Mouse (Mus musculus): ENCODE measurements around the gene B3galt1. TPM values are rescaled to one million over a fixed set of nuclear protein-coding genes. Genes with fewer than 3 reads are reported as not detected.

B3galt1 gene
- 7.1 and 7.4 TPM in 2 replicates for polyA plus RNA-seq (2016; fragmentation: Nextera tagmentation; extraction: Ambion mirVana)

DNA sequence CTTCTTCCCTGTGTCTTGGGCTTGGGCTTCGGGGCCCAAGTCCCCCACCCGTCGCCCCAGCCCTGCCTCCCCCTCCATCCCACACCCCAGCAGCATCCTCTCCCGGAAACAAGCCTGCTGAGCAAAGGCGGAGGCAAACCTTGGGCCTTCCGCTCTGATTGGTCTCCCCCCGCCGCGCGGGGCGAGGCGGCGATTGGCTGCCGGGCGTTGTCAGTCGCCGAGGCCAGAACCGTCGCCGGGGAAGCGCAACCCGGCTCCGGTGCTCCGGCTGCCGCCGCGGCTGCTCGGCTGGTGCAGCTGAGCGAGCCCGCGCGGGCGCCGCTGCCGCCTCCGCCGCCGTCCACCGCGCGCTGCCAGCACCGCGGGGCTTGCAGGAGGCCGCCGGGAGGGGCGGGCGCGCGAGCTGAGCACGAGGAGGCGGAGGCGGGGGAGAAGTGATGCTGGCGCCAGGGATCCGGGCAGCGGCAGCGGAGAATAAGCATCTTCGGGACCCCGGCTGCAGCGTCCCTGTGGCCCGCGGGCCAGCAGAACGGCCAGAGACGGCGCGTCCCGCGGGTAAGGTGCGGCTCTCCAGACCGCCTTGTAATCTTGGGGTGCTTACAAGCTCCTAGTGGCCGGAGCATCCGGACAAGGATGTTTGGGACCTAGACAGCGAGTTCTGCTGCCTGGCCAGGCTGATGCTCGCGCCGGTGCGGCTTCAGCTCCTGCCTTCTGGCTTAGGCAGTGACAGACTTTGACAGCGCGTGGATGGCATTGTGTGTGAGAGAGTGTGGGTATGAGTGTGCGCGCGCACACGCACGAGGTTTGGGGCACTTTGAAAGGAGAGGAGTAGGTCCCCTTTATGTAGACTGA is at the start of gene B3galt1:
Gene B3galt1, plus strand, starts transcription at position 392 of the 852 bp plus-strand sequence.
- Histone ChIP-seq H3K27me3 (replicated peaks) (no peaks in the 10 kb centered on the region), H3K9ac (peak within 1 kb of the TSS; percentile 71), H3K4me2 (peak within 1 kb of the TSS; percentile 88), H3K4me3 (peak within 1 kb of the TSS; percentile 77), H3K9me3 (replicated peaks) (no peaks in the 10 kb centered on the region), H3K27ac (ENCODE audit: poor library complexity, severe bottlenecking) (peak within 1 kb of the TSS; percentile 17; the same call in 1 of the 2 replicates), H3K4me1 (replicated peaks) (peaks cover 11% of the 10 kb centered on the region), H3K36me3 (no peaks in the 10 kb centered on the region)
- ATAC-seq (ENCODE audit: insufficient number of reproducible peaks, low FRiP score) = peak; percentile 90
- under 1% methylated on average over 69 of the region's 83 CpGs for WGBS

DNA sequence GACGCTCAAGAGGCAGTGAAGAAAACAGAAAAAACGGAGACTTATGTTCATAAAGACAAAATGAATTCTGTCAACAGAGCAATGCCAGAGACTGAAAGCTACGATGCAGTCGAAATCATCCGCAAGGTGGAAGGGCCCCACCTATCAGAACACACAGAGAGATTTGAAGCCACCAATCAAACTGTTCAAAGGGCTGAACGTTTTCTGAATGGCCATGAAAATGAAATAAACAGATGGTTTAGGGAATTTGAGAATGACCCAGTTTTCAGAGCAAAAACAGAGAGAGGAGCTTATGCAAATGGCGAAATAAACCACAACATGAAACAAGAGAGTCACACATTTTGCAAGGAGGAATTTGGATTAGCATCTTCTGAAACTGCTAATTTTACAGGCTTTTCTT is 49.3 kb upstream of the B3galt1 start:
- Histone ChIP-seq H3K4me2 (no peak overlapping the region), H3K4me3 (no peak overlapping the region), H3K27me3 (replicated peaks) (no peaks in the 10 kb centered on the region), H3K4me1 (replicated peaks) (no peaks in the 10 kb centered on the region), H3K36me3 (no peaks in the 10 kb centered on the region), H3K9ac (no peak overlapping the region), H3K9me3 (replicated peaks) (no peaks in the 10 kb centered on the region), H3K27ac (ENCODE audit: poor library complexity, severe bottlenecking) (no peak overlapping the region)
- 87% methylated on average over 7 of the region's 7 CpGs for WGBS
- ATAC-seq (ENCODE audit: insufficient number of reproducible peaks, low FRiP score) = no peak

DNA sequence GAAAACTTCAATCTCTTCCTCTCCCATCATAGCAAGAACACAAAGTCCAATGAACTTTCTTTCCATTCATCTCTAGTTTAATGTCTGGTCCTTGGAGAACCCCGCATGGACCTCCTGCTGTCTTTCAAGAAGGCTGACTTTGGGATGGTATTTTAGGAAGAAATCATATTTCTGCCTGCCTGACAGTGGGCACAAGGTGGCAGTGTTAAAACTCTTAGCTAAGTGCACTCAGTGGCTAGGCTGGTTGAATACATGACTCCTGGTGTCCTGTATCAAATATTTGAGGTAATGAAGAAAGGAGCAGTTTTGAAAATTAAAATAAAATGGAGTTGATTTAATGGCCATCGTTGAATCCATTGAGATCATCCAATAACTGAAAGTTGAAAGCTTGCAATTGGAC is 30.3 kb upstream of the B3galt1 start:
- H3K36me3 ChIP-seq = no peaks in the 10 kb centered on the region
- H3K27ac ChIP-seq (ENCODE audit: poor library complexity, severe bottlenecking) = no peak overlapping the region
- no peaks in the 10 kb centered on the region for H3K9me3 ChIP-seq (replicated peaks)
- no peaks in the 10 kb centered on the region for H3K4me1 ChIP-seq (replicated peaks)
- no peak overlapping the region for H3K4me3 ChIP-seq
- H3K27me3 ChIP-seq (replicated peaks) = no peaks in the 10 kb centered on the region
- no peak overlapping the region for H3K9ac ChIP-seq
- 80% methylated on average over 2 of the region's 2 CpGs for whole genome bisulfite sequencing
- no peak overlapping the region for H3K4me2 ChIP-seq
- ATAC-seq (ENCODE audit: insufficient number of reproducible peaks, low FRiP score) = no peak

DNA sequence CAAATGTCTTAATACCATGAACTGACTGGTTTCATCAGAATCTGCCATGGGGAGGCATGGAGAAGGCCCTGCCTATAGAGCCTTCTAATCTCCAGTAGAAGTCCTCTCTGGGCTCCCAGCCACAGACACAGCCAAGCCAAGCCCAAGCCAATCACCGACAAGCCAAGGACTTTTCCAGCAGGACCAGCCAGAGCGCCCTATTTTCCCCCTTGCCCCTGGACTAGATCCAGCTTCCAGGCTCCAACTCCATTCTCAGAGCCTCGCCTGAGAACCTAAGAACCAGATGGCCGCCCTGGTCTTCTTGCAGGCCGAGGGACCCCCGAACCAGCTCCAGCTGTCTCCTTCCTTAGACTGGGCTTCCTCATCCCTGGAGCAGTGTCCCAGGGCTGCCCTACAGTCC is 26.2 kb upstream of the B3galt1 start:
- no peak for ATAC-seq (ENCODE audit: insufficient number of reproducible peaks, low FRiP score)
- H3K36me3 ChIP-seq = no peaks in the 10 kb centered on the region
- no peak overlapping the region for H3K4me2 ChIP-seq
- no peaks in the 10 kb centered on the region for H3K9me3 ChIP-seq (replicated peaks)
- H3K27me3 ChIP-seq (replicated peaks) = no peaks in the 10 kb centered on the region
- 86% methylated on average over 6 of the region's 6 CpGs for WGBS
- H3K4me3 ChIP-seq = no peak overlapping the region
- H3K27ac ChIP-seq (ENCODE audit: poor library complexity, severe bottlenecking) = no peak overlapping the region
- no peaks in the 10 kb centered on the region for H3K4me1 ChIP-seq (replicated peaks)
- H3K9ac ChIP-seq = no peak overlapping the region

DNA sequence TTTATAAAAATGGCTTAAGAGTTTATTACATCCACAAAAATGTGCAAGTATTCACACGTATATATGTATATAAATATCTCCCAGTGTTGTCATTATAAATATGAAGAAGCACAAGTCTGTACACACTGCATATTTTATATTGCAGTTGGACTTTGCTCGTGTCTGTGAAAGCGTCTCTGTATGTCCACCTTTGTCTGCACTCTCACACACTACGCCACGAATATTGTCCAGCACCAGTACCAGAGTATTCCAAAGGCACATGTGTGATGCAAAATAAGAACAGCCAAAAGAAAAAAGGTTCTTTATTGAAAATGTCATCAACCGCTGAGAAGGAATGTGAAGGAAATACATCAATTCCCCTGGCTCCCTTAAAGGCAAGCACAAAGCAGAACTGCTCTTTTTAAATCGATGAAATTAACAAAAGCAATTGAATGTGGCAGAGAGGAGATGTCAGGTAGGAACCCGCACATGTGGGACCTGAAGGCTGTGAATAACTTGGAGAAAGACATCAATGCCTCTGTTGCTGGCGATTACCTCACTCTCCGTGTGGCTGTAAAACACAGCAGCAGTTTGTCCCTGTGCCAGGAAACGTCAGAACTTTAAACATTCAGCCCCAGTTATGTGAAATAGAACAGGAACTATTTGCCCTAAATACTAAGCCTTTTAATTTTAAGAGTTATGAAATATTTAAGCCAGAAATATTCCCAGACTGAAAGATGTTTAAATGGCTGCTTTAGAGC is 23.5 kb upstream of the B3galt1 start:
- no peak overlapping the region for H3K4me2 ChIP-seq
- no peak overlapping the region for H3K9ac ChIP-seq
- H3K4me1 ChIP-seq (replicated peaks) = no peaks in the 10 kb centered on the region
- H3K36me3 ChIP-seq = no peaks in the 10 kb centered on the region
- 69% methylated on average over 11 of the region's 11 CpGs for WGBS
- no peak overlapping the region for H3K4me3 ChIP-seq
- H3K27ac ChIP-seq (ENCODE audit: poor library complexity, severe bottlenecking) = no peak overlapping the region
- no peak for ATAC-seq (ENCODE audit: insufficient number of reproducible peaks, low FRiP score)
- no peaks in the 10 kb centered on the region for H3K27me3 ChIP-seq (replicated peaks)
- no peaks in the 10 kb centered on the region for H3K9me3 ChIP-seq (replicated peaks)

DNA sequence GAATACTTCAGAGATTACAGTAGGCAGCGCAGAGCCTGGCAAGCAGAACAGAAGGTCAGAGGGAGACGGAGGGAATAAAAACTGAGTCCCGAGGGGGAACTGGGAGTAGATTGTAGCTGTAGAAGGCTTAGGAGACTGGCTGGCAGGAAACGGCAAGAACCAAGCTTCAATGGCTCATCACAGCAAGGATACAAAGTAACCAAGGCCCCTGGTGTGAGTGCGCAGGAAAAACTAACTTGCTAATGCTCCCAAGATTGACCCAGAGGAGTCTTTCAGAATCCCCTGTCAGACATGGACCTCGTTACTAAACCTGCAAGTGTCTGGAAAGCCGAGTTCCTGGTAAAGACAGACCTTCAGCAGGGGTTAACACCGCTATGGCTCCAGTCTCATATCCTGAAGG is 21.2 kb upstream of the B3galt1 start:
- no peaks in the 10 kb centered on the region for H3K27me3 ChIP-seq (replicated peaks)
- no peak overlapping the region for H3K27ac ChIP-seq (ENCODE audit: poor library complexity, severe bottlenecking)
- H3K9me3 ChIP-seq (replicated peaks) = no peaks in the 10 kb centered on the region
- no peaks in the 10 kb centered on the region for H3K4me1 ChIP-seq (replicated peaks)
- no peak overlapping the region for H3K4me3 ChIP-seq
- WGBS = 63% methylated on average over 8 of the region's 8 CpGs
- H3K4me2 ChIP-seq = no peak overlapping the region
- H3K36me3 ChIP-seq = no peaks in the 10 kb centered on the region
- no peak overlapping the region for H3K9ac ChIP-seq
- no peak for ATAC-seq (ENCODE audit: insufficient number of reproducible peaks, low FRiP score)

DNA sequence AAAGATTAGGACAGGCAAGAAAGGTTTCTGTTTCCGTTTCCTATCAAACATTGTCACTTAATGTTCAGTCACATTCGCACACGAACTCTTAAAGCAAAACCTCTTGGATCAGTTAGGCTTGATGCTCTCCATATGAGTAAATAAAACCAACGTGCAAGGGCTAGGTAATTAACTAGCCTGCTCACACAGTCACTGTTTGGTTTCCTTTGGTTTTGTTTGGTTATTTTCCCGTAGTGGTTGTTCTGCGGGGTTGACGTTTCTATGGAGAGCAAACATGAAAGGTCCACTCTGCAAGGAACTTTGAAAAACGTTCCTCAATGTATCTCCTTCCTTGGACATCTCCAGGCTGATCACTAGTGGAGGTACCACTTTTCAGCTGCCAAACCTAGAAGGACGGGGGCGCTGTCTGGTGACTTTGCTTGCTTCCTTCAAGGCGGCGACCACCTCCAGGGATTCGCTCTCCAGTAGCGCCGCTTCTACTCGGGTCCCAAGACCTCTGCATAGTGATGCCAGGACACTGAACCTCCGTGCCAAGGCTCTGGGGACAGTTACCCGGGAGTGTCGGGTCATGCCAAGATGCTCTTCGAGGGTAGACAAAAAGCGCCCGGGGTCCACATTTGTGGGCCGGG is 706 bp upstream of the B3galt1 start:
- H3K9me3 ChIP-seq (replicated peaks) = no peaks in the 10 kb centered on the region
- WGBS = 3% methylated on average over 23 of the region's 23 CpGs
- H3K9ac ChIP-seq = peak overlapping the region; percentile 71; the same call in 1 of the 2 replicates
- H3K4me2 ChIP-seq = peak overlapping the region; percentile 88
- peak overlapping the region; percentile 77 for H3K4me3 ChIP-seq
- peak; percentile 51 for ATAC-seq (ENCODE audit: insufficient number of reproducible peaks, low FRiP score)
- peaks cover 11% of the 10 kb centered on the region for H3K4me1 ChIP-seq (replicated peaks)
- no peaks in the 10 kb centered on the region for H3K36me3 ChIP-seq
- H3K27me3 ChIP-seq (replicated peaks) = no peaks in the 10 kb centered on the region
- no peak overlapping the region for H3K27ac ChIP-seq (ENCODE audit: poor library complexity, severe bottlenecking)

DNA sequence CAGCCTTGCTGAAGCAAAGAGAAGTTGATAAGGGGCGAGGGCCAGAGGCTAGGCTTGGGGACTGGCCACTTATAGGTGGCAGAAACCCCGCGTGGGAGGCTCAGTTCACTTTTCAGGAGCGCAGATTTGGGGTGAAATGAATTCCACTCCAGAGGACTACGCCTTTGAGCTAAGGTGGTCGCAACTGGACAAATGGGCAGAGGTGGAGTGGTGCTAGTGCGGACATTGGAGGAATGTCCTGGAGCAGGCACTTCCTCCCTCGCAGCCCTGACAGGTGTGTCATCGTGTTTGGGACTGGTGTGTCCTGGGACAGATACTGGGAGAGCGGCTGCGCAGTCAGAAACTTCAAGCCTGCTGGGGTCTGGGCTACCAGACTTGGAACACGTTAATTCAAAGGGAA is 895 bp downstream of the B3galt1 start:
- Histone ChIP-seq H3K4me3 (peak overlapping the region; percentile 77), H3K36me3 (no peaks in the 10 kb centered on the region), H3K27me3 (replicated peaks) (no peaks in the 10 kb centered on the region), H3K9me3 (replicated peaks) (no peaks in the 10 kb centered on the region), H3K9ac (peak overlapping the region; percentile 71), H3K4me1 (replicated peaks) (peaks cover 11% of the 10 kb centered on the region), H3K27ac (ENCODE audit: poor library complexity, severe bottlenecking) (no peak overlapping the region), H3K4me2 (peak overlapping the region; percentile 88)
- 1% methylated on average over 12 of the region's 12 CpGs for WGBS
- no peak for ATAC-seq (ENCODE audit: insufficient number of reproducible peaks, low FRiP score)

DNA sequence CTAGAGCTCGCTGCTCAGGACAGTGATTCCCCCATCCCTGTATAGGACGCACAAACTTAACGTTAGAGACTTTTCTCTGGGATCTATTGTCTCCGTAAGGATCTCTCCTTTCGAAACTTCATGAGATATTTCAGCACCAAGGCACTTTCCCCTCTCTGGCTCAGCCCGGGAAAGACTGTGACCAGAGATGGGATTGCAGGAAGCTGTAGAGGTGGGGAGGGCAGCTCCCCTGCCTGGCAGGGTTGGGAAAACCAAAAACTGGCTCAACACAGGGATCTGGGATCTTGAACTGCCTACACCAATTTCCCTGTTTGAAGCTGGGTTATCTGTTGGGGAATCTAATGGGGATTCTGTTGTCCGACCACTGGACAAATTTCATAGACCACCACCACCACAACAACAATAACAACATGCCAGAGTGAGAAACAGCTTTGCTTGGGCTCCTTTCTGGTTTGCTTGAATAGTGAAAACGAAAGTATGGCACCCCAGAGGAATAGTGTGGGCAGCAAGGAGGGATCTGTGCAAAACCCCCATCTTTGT is 1.5 kb downstream of the B3galt1 start:
- Histone ChIP-seq H3K27ac (ENCODE audit: poor library complexity, severe bottlenecking) (no peak overlapping the region), H3K9ac (peak overlapping the region; percentile 71), H3K4me3 (peak overlapping the region; percentile 77), H3K4me2 (peak overlapping the region; percentile 88), H3K36me3 (no peaks in the 10 kb centered on the region), H3K27me3 (replicated peaks) (no peaks in the 10 kb centered on the region), H3K9me3 (replicated peaks) (no peaks in the 10 kb centered on the region), H3K4me1 (replicated peaks) (peaks cover 11% of the 10 kb centered on the region)
- no peak for ATAC-seq (ENCODE audit: insufficient number of reproducible peaks, low FRiP score)
- WGBS = 14% methylated on average over 8 of the region's 8 CpGs

DNA sequence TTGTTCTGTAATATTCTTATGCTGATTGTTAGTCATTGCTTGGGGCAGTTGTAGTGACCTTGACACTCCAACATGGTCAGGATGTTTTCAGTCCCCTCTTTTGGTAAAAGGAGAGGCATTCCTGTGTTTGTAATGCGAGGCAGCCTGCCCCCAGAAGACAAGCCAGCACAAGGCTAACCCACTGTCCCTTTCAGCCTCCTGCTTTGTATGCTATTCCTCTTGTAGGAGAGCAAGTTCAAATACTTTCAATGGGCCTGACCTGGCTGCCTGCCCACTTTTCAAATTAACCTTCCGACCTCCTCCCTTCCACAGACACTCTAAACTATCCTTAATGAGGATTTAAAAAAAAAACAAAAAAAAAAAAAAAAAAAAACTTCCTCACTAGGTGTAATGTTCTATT is 11.0 kb downstream of the B3galt1 start:
- H3K36me3 ChIP-seq = no peaks in the 10 kb centered on the region
- no peak overlapping the region for H3K4me2 ChIP-seq
- no peaks in the 10 kb centered on the region for H3K27me3 ChIP-seq (replicated peaks)
- no peaks in the 10 kb centered on the region for H3K4me1 ChIP-seq (replicated peaks)
- H3K9me3 ChIP-seq (replicated peaks) = no peaks in the 10 kb centered on the region
- no peak for ATAC-seq (ENCODE audit: insufficient number of reproducible peaks, low FRiP score)
- H3K9ac ChIP-seq = no peak overlapping the region
- H3K4me3 ChIP-seq = no peak overlapping the region
- WGBS = 64% methylated on average over 2 of the region's 2 CpGs
- H3K27ac ChIP-seq (ENCODE audit: poor library complexity, severe bottlenecking) = no peak overlapping the region

DNA sequence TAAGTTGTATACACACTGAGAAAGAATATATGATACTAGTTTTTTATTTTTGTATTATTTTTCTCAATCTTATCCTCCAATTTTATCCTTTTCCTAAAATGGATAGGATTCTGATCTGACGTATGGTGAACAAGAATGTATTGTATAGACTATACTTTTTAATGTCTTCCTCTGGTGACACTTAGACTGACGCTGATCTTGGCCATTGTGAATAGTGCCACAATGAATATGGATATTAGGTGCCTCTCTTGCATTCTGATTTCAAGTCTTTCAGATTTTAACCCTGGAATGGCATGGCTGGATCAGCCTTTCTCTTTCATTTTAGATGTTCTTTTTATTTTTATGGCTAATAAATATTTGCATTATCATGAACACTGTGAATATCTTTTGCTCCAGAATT is 17.4 kb downstream of the B3galt1 start:
- no peak overlapping the region for H3K4me2 ChIP-seq
- no peak overlapping the region for H3K9ac ChIP-seq
- no peaks in the 10 kb centered on the region for H3K9me3 ChIP-seq (replicated peaks)
- no peak for ATAC-seq (ENCODE audit: insufficient number of reproducible peaks, low FRiP score)
- no peaks in the 10 kb centered on the region for H3K4me1 ChIP-seq (replicated peaks)
- no peak overlapping the region for H3K27ac ChIP-seq (ENCODE audit: poor library complexity, severe bottlenecking)
- H3K4me3 ChIP-seq = no peak overlapping the region
- no peaks in the 10 kb centered on the region for H3K27me3 ChIP-seq (replicated peaks)
- 69% methylated on average over 2 of the region's 2 CpGs for WGBS
- no peaks in the 10 kb centered on the region for H3K36me3 ChIP-seq

Data from heart, embryonic 12.5 days (tissue).